Mouse (Mus musculus) erythroid progenitor cell, adult 5-6 weeks (primary cell): Measurements from ENCODE around the gene Lamc2. TPM values are rescaled to one million over a fixed set of nuclear protein-coding genes. Genes with fewer than 3 reads are reported as not detected.

Source experiments
- ATAC-seq: replicated peaks from 2 replicates; pipeline ENCODE4 v1.8.0; 2016; ENCODE audit warnings: moderate number of reproducible peaks, mild to moderate bottlenecking, moderate TSS enrichment, inconsistent platforms; ENCODE audit not compliant: poor library complexity, low FRiP score, severe bottlenecking
- total RNA-seq, 2 experiments: library from RNA; stranded (forward) in 1 of 2; stranded (reverse) in 1 of 2; fragments of 150-400 nt in 1 of 2; fragments of 186-747, 209-891 nt in 1 of 2; gene quantifications; 2 replicates each; pipeline versions ENCODE4 v1.2.3 to v1.2.4; 2015 to 2017; ENCODE audit warnings: low replicate concordance in 2 of 2

The Lamc2 gene
- total RNA-seq, 2 experiments from 2014 or later, result not detected

- no peak for ATAC-seq
Observed at GRCm38 (mm10) chr1:153180586-153181289, 5.5 kb downstream of the Lamc2 start.

- ATAC-seq, result no peak
Observed at GRCm38 (mm10) chr1:153180160-153180559, 6.1 kb downstream of the Lamc2 start.

GRCm38 (mm10) chr1:153174801-153175200 lies 11.4 kb downstream of the Lamc2 start:
- ATAC-seq, result no peak

GRCm38 (mm10) chr1:153173276-153173675 lies 13.0 kb downstream of the Lamc2 start:
- no peak for ATAC-seq

GRCm38 (mm10) chr1:153172291-153172731 lies 13.9 kb downstream of the Lamc2 start:
- no peak for ATAC-seq

- no peak for ATAC-seq
Observed at GRCm38 (mm10) chr1:153171011-153171410, 15.2 kb downstream of the Lamc2 start.

- no peak for ATAC-seq
Observed at GRCm38 (mm10) chr1:153168293-153168692, 18.0 kb downstream of the Lamc2 start.

- ATAC-seq, result no peak
Observed at GRCm38 (mm10) chr1:153163831-153164230, 22.4 kb downstream of the Lamc2 start.

GRCm38 (mm10) chr1:153159137-153159536 lies 27.1 kb downstream of the Lamc2 start:
- ATAC-seq, result no peak

- ATAC-seq, result no peak
Observed at GRCm38 (mm10) chr1:153157021-153157623, 29.1 kb downstream of the Lamc2 start.

GRCm38 (mm10) chr1:153155364-153155763 lies 30.9 kb downstream of the Lamc2 start:
- ATAC-seq, result no peak

- ATAC-seq, result no peak
Observed at GRCm38 (mm10) chr1:153153619-153154137, 32.6 kb downstream of the Lamc2 start.

- no peak for ATAC-seq
Observed at GRCm38 (mm10) chr1:153152594-153152993, 33.7 kb downstream of the Lamc2 start.

GRCm38 (mm10) chr1:153145791-153146190 lies 40.5 kb downstream of the Lamc2 start:
- no peak for ATAC-seq

- no peak for ATAC-seq
Observed at GRCm38 (mm10) chr1:153144021-153144420, 42.2 kb downstream of the Lamc2 start.

GRCm38 (mm10) chr1:153140747-153141228 lies 45.5 kb downstream of the Lamc2 start:
- no peak for ATAC-seq

- no peak for ATAC-seq
Observed at GRCm38 (mm10) chr1:153140265-153140664, 46.0 kb downstream of the Lamc2 start.

- no peak for ATAC-seq
Observed at GRCm38 (mm10) chr1:153139635-153140034, 46.6 kb downstream of the Lamc2 start.

- no peak for ATAC-seq
Observed at GRCm38 (mm10) chr1:153138486-153138885, 47.8 kb downstream of the Lamc2 start.

GRCm38 (mm10) chr1:153136647-153137046 lies 49.6 kb downstream of the Lamc2 start:
- ATAC-seq, result no peak
